Mouse (Mus musculus) heart, embryonic 10.5 days (tissue): Measurements from ENCODE around the gene Chst2. TPM values are rescaled to one million over a fixed set of nuclear protein-coding genes. Genes with fewer than 3 reads are reported as not detected.

Experiments
- polyA plus RNA-seq: library from polyadenylated mRNA; unstranded; fragments of >200 nt; fragmentation: Nextera tagmentation; extraction: Ambion mirVana; gene quantifications from 2 replicates; pipeline ENCODE4 v1.2.1, GENCODE M21; 2016

Gene Chst2
- polyA plus RNA-seq, 1 experiment from 2014 or later = 2.1 TPM

Other genes starting within 250 kb of the Chst2 start
- 87.3 and 104 TPM in 2 replicates for gene U2surp, start 105.3 kb upstream of the Chst2 start, polyA plus RNA-seq
- gene Paqr9, start 152.9 kb upstream of the Chst2 start, polyA plus RNA-seq = 0.60 and 3.3 TPM in 2 replicates
- 1.2 and 6.2 TPM in 2 replicates for gene Pcolce2, start 230.9 kb upstream of the Chst2 start, polyA plus RNA-seq